Mouse (Mus musculus) ovary, postnatal 36 days (tissue): Measurements from ENCODE around the gene Lnpk.

Experiments used
- DNase-seq: peaks from one replicate; pipeline ENCODE4 v3.0.0; 2022; ENCODE audit warnings: low spot score, mixed read lengths

The Lnpk gene

DNA sequence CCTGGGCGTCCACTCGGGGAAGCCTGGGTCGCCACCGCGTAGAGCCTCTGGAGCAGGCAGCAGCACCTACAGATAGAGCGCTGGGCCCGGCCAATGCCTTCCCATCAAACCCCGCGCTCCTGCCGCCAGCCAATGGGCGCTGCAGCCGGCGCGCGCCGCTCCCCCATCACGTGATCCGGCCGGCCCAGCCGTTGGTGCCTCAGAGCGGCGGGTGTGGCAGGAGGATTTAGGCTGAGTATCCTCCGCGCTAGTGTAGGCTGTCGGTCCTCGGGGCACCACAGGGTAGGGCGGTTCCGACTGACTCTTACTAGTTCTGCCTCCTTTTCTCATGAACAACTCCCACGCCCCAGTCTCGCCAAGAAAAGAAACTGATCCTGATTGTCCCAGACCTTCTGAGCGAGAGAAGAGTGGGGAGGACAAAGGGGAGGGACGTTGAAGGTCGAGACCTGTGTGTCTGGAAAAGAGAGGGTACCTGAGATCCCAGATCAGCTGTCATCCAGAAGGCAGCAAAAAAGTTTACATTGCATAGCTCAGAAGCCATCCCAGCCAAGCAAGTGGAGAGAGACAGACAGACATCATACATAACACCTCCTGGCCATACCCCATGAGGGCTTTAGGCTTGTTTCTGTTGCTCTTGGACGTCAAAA, at the start of gene Lnpk:
TSS of gene Lnpk (minus strand) at position 593 of the 647 bp plus-strand sequence.
- DNase-seq, result peak; percentile 93

DNA sequence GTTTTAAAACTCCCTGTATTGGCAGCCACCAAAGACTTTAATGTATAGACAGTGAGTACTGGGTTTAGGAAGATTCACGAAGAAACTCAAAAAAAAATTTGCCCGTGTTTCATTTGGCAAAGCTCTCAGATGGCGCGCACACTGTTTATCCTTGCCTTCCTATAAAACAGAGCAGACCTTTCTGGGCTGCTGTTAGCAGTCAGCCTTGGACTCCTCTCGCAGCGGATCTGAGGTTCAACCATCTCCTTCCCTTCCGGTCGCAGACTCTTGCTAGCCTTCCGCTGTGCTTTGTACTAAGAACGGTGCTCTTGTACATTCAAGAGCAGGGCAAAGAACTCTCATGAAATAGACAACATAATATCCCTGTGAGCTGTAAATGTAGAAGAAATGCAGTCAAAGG, 41.1 kb upstream of the Lnpk start:
- DNase-seq, result no peak

DNA sequence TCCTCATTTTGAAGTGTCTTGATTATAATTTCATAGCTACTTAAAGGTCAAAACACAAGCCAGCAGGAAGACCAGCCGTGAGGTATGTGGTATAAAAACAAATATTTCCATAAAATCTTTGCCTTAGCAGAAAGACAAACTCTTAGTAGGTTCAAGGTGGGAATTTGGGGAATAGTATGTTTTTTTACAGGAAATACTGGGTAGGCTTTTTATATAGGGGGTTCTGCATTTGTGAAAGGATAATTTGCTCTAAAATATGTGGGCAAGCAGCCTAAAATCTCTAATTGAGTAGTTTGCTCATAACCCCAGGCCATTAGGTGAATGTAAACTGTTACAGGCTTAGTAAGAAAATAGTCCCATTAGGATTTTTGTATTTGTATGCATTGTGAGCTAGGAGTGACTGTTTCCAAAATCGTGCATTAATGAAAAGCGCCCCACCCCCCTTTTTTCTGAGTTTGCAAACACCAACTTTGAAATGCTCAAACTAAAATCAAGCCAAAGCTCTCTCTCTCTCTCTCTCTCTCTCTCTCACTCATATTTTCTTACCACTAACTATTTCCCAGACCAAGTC, 40.5 kb upstream of the Lnpk start:
- DNase-seq, result no peak

DNA sequence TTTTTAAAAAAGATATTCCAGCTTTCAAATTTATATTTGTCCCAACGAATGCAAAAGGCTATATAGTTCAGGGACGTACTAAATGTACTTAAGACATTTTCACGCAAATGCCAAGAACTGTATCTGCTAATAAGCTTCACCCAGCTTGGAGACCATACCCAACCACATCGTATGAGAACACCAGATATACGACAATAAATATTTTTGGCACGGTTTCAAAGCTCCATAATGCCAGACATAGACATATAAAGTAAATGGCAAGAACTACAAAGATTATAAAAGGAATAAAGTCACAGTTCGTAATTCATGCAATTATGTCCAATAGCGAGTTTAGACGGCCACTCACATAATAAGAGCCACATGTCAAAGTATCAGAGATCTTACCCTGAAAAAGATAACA, 38.5 kb upstream of the Lnpk start:
- DNase-seq, result no peak

DNA sequence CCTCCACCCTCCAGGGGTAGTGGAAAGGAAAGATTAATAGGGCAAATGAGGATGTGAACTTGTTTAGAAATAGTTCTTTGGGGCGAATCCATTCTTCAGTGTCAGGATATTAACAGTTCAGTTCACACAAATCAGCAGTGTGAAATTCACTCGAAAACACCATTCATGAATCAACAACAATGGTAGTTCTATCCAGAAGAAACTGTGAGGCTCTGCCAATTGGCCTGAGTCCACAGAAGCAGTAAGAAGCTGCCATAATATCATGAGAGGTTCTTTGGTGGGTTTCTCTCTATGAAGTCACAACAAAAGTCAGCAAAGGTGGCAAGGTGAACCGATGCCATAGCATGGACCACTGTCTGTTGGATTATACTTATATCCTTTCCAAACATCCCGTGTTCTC, 32.2 kb upstream of the Lnpk start:
- no peak for DNase-seq

DNA sequence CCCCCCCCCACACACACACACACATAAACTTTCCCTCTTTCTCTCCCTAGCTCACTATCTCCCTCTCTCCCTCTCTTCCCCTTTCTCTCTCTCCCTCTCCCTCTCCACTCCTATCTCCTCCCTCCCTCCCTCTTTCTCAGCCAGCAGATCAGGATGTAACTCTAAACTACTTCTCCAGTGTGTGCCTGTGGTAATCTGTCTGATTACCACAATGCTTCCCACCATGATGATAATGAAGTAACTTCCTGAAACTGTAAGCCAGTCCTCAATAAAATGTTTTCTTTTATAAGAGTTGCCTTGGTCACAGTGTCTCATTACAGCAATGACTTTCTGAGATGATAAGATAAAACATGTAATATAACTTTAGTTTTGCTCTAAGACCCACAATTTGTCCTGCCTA, 30.1 kb upstream of the Lnpk start:
- DNase-seq, result no peak

DNA sequence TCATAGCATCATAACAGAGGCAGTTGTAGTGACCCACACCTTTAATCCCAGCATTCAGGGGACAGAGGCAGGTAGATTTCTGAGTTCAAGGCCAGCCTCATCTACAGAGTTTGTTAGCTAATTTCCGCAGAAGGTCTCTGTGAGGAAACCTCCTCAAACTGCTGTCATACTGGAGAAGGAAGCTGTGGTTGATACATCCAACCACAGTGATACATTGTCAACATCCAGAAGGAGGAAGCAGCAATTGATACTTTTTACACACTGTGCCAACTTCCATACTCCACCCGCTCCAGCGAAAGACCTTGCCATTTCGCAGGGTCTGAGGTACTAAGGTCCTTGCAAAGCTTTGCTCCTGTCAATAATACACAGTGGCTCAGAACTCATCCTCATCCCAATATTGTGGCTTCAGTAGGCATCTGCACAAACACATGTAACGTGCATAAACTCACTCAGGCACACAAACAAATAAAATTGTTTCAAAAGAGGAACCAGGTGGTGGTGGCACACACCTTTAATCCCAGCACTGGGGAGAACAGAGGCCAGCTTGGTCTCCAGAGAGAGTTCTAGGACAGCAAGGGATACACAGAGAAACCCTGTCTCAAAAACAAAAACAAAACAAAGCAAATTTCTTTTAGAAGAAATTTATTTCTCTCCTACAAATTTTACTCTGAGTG, 27.0 kb upstream of the Lnpk start:
- DNase-seq, result no peak

DNA sequence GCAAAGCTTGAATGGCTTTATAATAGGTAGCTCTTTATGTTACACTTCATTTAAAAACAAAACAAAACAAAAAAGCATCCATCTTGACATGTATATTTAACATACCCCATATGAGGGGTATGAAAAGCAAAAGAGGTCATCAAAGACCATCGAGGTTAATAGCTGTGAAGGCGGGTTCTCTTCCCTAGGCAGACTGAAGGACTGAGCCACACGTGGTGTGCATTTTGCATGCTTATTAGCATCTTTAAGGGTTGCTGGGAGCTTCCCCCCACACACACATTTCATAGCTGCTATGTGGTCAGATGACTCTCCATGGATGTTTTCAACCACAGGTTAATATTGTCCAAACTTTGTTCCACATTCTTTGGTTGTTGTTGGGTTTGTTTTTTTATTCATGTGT, 24.8 kb upstream of the Lnpk start:
- DNase-seq, result no peak

DNA sequence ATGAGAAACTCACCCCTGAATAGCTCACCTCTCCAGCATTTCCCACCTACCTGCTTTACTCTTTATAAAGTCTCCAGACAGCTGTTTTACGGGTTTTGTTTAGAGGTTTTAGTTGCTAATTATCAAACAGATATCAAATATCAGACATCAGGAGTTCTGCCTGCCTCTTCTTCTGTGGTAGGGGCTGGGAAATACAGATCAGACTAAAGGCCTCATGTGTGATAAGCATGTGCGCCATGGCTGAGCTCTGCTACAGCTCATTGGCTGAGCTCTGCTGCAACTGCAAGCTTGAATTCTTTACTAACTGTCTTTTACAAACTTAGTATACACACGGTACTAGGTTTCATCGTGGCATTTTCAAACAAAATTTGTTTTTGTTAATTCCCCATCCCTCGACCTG, 23.2 kb upstream of the Lnpk start:
- DNase-seq, result no peak

DNA sequence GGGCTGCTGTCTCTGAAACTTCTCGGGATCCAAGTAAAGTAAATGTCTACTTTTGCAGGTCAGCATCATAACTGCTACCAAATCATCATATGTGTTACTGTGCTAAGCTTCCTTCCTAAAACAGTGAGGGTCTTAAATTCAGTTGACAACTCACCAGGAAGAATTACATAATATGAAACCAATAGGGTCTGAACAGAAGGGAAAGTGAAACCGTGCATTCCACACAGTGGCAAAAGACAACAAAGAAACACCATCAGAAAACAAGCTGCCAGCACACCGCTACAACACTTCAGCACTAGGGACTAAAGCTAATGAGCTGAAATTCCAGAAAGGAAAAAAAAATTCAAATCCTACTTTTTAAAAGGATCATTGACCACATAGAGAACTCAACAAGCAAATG, 17.9 kb upstream of the Lnpk start:
- no peak for DNase-seq

DNA sequence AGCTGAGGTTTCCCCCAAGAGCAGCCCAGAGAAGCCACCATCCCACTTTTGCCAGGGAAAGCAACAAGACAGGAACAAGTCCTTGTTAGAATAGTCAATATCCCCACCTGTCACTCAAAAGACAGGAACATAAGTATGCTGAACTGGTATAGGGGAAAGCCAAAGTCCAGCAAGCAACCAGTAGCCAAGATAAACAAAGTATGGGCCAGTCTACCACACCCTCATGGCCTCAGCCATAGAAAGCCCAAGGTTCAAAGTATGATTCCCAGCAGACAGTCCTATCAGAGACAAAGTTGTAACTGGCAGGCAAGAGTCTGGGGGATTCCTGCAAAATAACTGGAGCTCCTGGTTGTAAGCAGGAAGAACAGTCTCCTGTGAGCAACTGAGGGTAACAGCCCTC, 16.9 kb upstream of the Lnpk start:
- DNase-seq, result no peak

DNA sequence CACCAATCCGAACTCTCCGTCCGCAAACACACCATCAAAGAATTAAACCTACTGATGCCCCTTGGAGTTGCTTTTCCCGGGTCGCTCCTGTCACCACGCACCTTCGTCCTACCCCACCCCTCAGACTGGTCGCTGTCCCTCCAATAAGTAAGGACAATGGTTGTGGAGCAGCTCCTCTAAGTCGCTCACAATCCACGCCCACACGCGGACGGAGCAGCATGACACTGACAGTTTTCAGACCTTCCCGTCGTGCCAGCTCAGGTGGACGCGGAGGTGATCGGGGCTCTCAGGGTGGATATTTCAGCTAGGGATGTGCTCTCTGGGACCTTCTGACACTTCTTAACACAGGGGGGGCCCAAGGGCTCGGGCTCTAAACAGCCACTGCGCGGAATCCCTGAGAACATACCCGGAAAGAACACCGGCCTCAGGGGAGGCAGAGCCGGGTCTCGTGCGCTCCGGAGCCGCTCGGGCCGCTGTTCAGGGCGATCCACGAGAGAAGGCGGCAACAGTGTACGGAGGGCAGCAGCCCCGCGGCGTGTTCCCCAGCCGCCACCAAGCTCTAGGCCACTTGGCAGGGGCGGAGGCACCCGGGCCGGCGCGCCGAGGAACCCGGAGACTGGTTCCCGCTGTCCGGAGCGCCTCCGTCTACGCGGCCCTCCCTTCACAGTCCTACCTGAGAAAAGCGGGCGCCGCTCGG, 941 bp downstream of the Lnpk start:
- peak; percentile 28 for DNase-seq

DNA sequence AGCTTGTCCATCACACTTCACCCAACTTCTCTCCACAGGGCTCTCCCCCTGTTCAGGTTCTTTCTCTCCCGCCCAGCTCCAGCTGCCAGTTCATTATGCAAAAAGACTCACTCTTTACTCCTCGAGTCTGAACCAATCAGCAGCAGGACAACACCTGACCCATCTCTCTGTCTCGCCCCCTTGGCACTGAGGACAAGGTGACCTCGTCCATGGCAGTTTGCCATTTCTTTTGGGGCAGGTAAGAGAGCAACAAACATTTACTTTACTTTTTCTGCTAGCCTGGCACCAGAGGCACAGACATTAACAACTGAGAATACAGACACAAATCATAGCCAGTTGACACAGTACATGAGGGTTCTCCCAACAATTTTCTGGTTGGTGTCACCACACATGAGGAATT, 8.8 kb downstream of the Lnpk start:
- no peak for DNase-seq

DNA sequence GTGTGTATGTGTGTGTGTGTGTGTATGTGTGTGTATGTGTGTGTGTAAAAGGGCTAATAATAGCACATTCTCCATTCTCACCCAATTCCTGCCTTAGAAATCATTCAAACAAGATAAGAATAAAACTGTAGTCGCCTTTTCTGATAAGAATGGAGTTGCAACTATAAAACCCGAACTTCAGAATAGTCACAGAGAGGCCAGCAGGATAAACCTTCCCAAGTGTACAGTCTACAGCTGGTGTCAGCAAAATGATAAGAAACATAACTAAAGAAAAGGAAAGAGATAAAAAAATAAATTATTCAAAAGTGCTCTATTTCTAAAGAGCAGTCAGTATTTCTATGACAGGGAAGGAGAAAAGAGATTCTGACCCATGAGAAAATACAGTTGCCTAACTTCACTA, 19.4 kb downstream of the Lnpk start:
- DNase-seq, result no peak

DNA sequence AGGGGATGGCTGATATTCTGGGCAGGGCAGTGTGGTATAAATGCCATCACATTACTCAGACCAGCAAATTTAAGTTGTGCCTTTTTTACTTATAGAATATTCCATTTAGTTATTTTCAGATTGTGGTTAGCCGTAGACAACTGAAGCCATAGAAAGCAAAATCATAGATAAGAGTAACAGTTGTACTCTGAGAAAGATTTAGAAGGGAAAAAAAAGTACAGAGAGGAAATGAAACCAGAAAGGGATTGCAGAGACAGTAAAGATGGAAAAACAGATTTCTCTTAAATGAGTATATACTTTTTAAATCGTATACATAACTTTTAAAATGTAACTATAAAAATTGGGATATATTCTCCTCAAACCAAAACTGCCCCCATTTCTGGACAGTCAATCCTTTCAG, 20.1 kb downstream of the Lnpk start:
- no peak for DNase-seq

DNA sequence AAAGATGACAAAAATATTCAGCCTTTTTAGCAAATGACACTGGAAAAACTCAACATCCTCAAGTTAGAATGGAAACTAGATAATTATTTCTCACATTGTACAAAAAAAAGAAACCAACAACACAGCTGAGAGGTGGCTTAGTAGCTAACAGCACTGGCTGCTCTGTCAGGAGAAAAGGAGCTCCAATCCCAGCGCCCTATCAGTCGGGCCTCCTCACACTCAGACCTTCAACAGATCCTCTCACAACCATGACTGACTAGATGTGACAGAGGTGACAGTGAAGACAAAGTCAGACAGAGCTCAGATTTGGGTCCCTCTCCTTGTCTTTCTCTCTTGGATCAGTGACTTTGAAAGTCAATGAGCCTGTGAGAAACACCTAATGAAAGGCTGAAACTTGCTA, 21.8 kb downstream of the Lnpk start:
- DNase-seq, result no peak

DNA sequence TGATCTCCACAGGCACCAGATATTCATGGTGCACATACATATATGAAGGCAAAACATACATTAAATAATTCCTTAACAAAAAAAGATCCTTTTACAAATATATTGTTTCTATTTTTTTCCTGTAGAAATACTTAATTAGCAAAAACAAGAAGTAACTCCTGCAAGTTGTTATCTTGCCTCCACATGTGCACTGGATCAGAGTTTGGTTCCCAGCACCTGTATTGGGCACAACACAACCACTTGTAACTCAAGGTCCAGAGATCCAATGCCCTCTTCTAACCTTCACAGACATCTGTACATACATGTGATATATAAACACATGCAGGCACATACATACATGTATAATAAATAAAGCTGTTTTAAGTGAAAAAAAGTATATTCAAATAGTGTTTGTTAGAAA, 27.3 kb downstream of the Lnpk start:
- no peak for DNase-seq

DNA sequence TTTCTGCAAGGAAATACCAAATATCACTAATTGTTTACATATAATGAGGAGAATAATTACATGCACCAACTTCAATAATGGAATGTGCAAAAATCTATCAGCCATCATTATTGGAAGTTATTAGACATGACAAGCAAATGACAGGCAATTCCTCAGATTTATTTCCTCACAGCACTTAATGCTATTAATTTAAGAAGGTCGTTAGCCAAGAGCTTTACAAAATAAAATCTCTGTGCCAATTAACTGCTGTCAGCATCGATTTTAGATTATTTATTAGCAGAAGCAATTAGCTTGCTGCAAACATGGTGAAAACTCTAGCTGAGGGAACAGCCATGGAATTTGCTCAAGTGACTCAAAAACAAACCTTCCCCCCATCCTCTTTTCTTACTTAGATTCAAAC, 30.9 kb downstream of the Lnpk start:
- DNase-seq, result no peak

DNA sequence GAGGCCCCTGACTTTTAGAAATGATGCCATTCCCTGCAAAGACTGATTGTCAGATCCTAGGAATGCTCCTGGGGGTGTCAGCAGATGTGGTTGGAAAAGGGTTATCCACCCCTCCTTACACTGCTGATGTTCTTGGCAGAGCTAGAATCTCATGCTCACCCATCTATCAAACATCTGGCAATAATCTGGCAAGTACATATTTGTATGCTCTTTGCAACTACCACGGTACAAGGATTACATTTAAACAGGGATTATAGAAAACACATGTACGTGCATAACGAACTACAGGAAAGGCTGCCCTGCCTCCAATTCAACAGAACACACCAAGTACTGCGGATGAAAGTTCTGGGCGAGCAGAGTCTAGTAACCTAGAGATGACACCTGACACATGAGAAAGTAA, 70.9 kb downstream of the Lnpk start:
- DNase-seq, result no peak

DNA sequence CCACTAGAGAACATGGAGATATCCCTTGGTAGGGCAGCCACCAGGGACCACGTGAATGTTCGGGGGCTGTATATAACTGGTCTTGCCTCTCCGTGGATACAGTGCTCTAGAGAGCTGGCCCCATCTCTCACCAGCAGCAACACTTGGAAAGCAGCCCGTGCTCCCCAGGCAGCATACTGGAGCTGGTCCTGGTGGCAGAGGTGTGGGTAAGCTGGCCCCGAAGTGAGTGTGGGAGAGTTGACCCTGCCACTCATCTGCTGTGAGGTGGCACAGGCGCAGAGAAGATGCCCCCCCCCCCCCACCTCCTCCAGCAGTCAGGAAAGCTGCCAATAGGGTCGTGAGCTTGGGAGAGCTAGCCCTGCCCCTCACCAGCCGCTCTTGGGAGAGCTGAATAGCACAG, 72.8 kb downstream of the Lnpk start:
- no peak for DNase-seq

DNA sequence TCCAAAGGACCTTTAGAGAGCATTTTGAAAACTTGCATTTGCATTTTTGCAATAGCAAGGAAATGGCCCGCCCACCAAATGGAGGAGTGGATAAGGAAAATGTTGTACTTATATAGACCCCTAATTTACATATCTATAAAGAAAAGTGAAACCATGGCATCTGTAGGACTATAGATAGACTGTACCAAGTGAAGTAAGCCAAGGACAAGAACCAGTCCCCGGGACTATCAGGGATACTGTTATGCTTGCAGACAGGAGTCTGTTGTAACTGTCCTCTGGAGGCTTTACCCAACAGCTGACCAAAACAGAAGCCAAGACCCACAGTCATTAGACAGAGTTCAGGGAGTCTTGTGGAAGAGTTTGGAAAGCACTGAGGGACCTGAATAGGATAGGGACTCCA, 78.9 kb downstream of the Lnpk start:
- DNase-seq, result no peak

DNA sequence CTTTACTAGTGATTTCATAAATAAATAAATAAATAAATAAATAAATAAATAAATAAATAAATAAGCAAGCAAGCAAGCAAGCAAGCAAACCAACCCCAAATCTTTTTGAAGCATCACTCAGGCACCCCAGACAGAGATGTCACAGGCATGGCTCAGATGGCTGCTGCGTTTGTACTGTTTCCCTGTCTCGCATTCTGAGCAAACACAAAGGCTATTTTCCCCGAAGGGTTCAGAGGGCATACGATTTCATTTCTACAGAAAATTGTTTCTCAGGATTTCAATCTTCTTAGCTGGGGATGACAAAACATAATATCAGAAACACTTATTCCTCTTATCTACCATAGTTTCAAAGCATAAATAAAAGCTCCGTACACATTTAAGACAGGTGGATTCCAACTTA, 81.4 kb downstream of the Lnpk start:
- DNase-seq, result no peak

DNA sequence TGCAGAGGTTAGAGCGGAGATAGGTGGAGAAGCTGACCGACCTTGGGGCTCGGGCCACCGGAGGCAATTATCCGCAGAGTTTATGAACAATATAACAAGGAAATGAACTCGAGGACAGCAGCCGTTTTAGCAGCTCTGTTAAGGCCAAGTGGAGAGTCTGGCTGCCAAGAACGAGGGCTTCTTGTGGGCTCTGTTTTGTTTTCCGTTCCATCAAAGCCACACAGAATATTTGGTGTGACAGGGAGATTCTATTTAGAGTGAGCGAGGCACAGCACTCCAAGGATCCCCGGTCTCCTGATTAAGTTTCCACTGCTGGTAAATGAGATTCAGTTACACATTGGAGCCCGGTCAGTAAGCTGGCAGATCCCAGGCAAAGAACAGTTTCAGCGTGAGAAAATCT, 87.8 kb downstream of the Lnpk start:
- DNase-seq, result no peak
